Mouse (Mus musculus) left cerebral cortex, adult 11 months (tissue): ENCODE results near the gene Emilin3.
"Not testable (repeated sequence)": the region's sequence is repeated elsewhere in the genome, so short reads cannot be mapped to it uniquely, and the experiment has no call there.

Experiments used
- DNase-seq: peaks from one replicate; pipeline ENCODE4 v3.0.0; 2022; ENCODE audit warnings: low spot score

Emilin3 gene

GRCm38 (mm10) chr2:160912231-160912671 is at the start of gene Emilin3:
Emilin3 (minus strand) TSS chr2:160912328.
- DNase-seq = no peak

GRCm38 (mm10) chr2:160960956-160961646 is 49.0 kb upstream of the Emilin3 start:
- DNase-seq = no peak

- no peak for DNase-seq
Observed at GRCm38 (mm10) chr2:160959901-160960300, 47.8 kb upstream of the Emilin3 start.

- DNase-seq = no peak
Observed at GRCm38 (mm10) chr2:160958737-160959136, 46.6 kb upstream of the Emilin3 start.

GRCm38 (mm10) chr2:160957801-160958200 is 45.7 kb upstream of the Emilin3 start:
- not testable (repeated sequence) for DNase-seq

- not testable (repeated sequence) for DNase-seq
Observed at GRCm38 (mm10) chr2:160957307-160957706, 45.2 kb upstream of the Emilin3 start.

- peak; percentile 39 for DNase-seq
Observed at GRCm38 (mm10) chr2:160955331-160955730, 43.2 kb upstream of the Emilin3 start.

GRCm38 (mm10) chr2:160954541-160954940 is 42.4 kb upstream of the Emilin3 start:
- no peak for DNase-seq

GRCm38 (mm10) chr2:160953131-160953873 is 41.2 kb upstream of the Emilin3 start:
- DNase-seq = no peak

- DNase-seq = no peak
Observed at GRCm38 (mm10) chr2:160951595-160951994, 39.5 kb upstream of the Emilin3 start.

GRCm38 (mm10) chr2:160942443-160942842 is 30.3 kb upstream of the Emilin3 start:
- no peak for DNase-seq

- DNase-seq = no peak
Observed at GRCm38 (mm10) chr2:160940930-160941709, 29.0 kb upstream of the Emilin3 start.

- DNase-seq = no peak
Observed at GRCm38 (mm10) chr2:160934451-160934850, 22.3 kb upstream of the Emilin3 start.

- no peak for DNase-seq
Observed at GRCm38 (mm10) chr2:160933890-160934289, 21.8 kb upstream of the Emilin3 start.

GRCm38 (mm10) chr2:160932981-160933380 is 20.9 kb upstream of the Emilin3 start:
- DNase-seq = no peak

- no peak for DNase-seq
Observed at GRCm38 (mm10) chr2:160932325-160932724, 20.2 kb upstream of the Emilin3 start.

- DNase-seq = no peak
Observed at GRCm38 (mm10) chr2:160931378-160931777, 19.2 kb upstream of the Emilin3 start.

- no peak for DNase-seq
Observed at GRCm38 (mm10) chr2:160925203-160925602, 13.1 kb upstream of the Emilin3 start.

GRCm38 (mm10) chr2:160921285-160921684 is 9.2 kb upstream of the Emilin3 start:
- no peak for DNase-seq

GRCm38 (mm10) chr2:160918930-160919215 is 6.7 kb upstream of the Emilin3 start:
- DNase-seq = no peak

GRCm38 (mm10) chr2:160918154-160918929 is 6.2 kb upstream of the Emilin3 start:
- DNase-seq = no peak

- DNase-seq = no peak
Observed at GRCm38 (mm10) chr2:160917313-160917712, 5.2 kb upstream of the Emilin3 start.
